Mouse (Mus musculus): ENCODE measurements around the gene Nav2.

GRCm38 (mm10) chr7:48881971-48882609, 26.4 kb upstream of the Nav2 start:
- no peak for TF ChIP-seq USF1 (IDR thresholded peaks at IDR 0.05; ENCODE audit: low read depth, low read length)
- no peak for TF ChIP-seq MAX (IDR thresholded peaks at IDR 0.05; ENCODE audit: low read length)
- no peak for TF ChIP-seq JUN (IDR thresholded peaks at IDR 0.05; ENCODE audit: insufficient read depth, low read depth, low read length)
- no peak for TF ChIP-seq POLR2A (IDR thresholded peaks at IDR 0.05; ENCODE audit: low read depth, low read length)
